Comparison of ENCODE assay signal across 15 mouse cellular contexts in genomic region chr5:16166117-16166867, GRCm38 (mm10).
A peak's percentile ranks its signal among the peaks of the same experiment; 100 is the strongest.
DNase-seq lines count a peak whose midpoint lies in the region; ATAC-seq and TF ChIP-seq lines count a peak whose summit lies in the region.
"Had no signal": no experiment of that assay in that cellular context is flagged by ENCODE, and none has a peak within 500 bp of the region (broad histone marks: within the 10 kb centered on the region; RNA-seq: fewer than 3 reads in every experiment).

No protein-coding gene starts in this region.

- peaks cover 8% of the 10 kb centered on the region for H3K4me1 ChIP-seq in hindbrain, embryonic 15.5 days (replicated peaks)
- H3K4me1 ChIP-seq in neural tube, embryonic 13.5 days (replicated peaks) = peaks cover 8% of the 10 kb centered on the region
- H3K4me1 ChIP-seq: heart, embryonic 13.5 days had no signal

- no peaks in the 10 kb centered on the region for H3K27me3 ChIP-seq in hindbrain, embryonic 15.5 days
- H3K27me3 ChIP-seq in neural tube, embryonic 13.5 days = no peaks in the 10 kb centered on the region
- H3K27me3 ChIP-seq: heart, embryonic 13.5 days had no signal

- peak; percentile 3 for DNase-seq in embryo, embryonic 11 days
- no peak for DNase-seq in embryo, embryonic 9.5 days (ENCODE audit: extremely low spot score)
- DNase-seq in layer of hippocampus, adult 2 months (ENCODE audit: low spot score in 2 of 2) = no peak
- no peak for DNase-seq in layer of hippocampus, adult 11-12 months (ENCODE audit: low spot score)
- DNase-seq in urinary bladder, postnatal 14 days (ENCODE audit: low spot score) = no peak
- no peak for DNase-seq in layer of hippocampus, adult 8-10 months (ENCODE audit: low spot score in 2 of 2)
- DNase-seq: cerebellum, adult 8-10 months; gastrocnemius, adult 2 months; lung, postnatal 10 days; thymus, postnatal 25 days had no signal

- no peaks in the 10 kb centered on the region for H3K9me3 ChIP-seq in hindbrain, embryonic 15.5 days
- H3K9me3 ChIP-seq in neural tube, embryonic 13.5 days = no peaks in the 10 kb centered on the region
- H3K9me3 ChIP-seq: heart, embryonic 13.5 days had no signal

- no peak overlapping the region for H3K4me3 ChIP-seq in layer of hippocampus, adult 2 months
- H3K4me3 ChIP-seq in hindbrain, embryonic 15.5 days = no peak overlapping the region
- H3K4me3 ChIP-seq in neural tube, embryonic 13.5 days = no peak overlapping the region
- H3K4me3 ChIP-seq: gastrocnemius, adult 2 months; heart, embryonic 13.5 days had no signal

- H3K4me2 ChIP-seq in hindbrain, embryonic 15.5 days = 0 out of 2 replicates have a peak overlapping the region, but pooled peaks have one; percentile 17
- no peak overlapping the region; the same call in 1 of the 2 replicates for H3K4me2 ChIP-seq in neural tube, embryonic 13.5 days
- H3K4me2 ChIP-seq: heart, embryonic 13.5 days; liver, embryonic 11.5 days had no signal

- H3K36me3 ChIP-seq in hindbrain, embryonic 15.5 days = no peaks in the 10 kb centered on the region
- H3K36me3 ChIP-seq in neural tube, embryonic 13.5 days = no peaks in the 10 kb centered on the region
- H3K36me3 ChIP-seq: heart, embryonic 13.5 days had no signal

- peak overlapping the region; percentile 48 for H3K27ac ChIP-seq in layer of hippocampus, adult 2 months
- peak overlapping the region; percentile 57; the same call in 1 of the 2 replicates for H3K27ac ChIP-seq in hindbrain, embryonic 15.5 days (replicated peaks)
- H3K27ac ChIP-seq in neural tube, embryonic 13.5 days (replicated peaks) = peak overlapping the region; percentile 55; the same call in 1 of the 2 replicates
- H3K27ac ChIP-seq: gastrocnemius, adult 2 months; heart, embryonic 13.5 days had no signal

- WGBS in hindbrain, embryonic 15.5 days = 36% methylated on average over 12 of the region's 12 CpGs
- WGBS in neural tube, embryonic 13.5 days = 39% methylated on average over 12 of the region's 12 CpGs

- ATAC-seq in hindbrain, embryonic 15.5 days (ENCODE audit: low FRiP score, low read depth) = peak; percentile 85
- ATAC-seq in neural tube, embryonic 13.5 days (ENCODE audit: low read depth) = peak; percentile 92
- ATAC-seq: intestine, postnatal 0 days had no signal

- no peak for TF ChIP-seq CTCF in layer of hippocampus, adult 2 months (conservative IDR thresholded peaks at IDR 0.05)

- no peak overlapping the region for H3K9ac ChIP-seq in hindbrain, embryonic 15.5 days
- no peak overlapping the region for H3K9ac ChIP-seq in neural tube, embryonic 13.5 days
- H3K9ac ChIP-seq: heart, embryonic 13.5 days had no signal
